Mouse (Mus musculus): ENCODE data around the gene Btbd9. TPM values are rescaled to one million over a fixed set of nuclear protein-coding genes. Genes with fewer than 3 reads are reported as not detected.
"Not testable (repeated sequence)": the region's sequence is repeated elsewhere in the genome, so short reads cannot be mapped to it uniquely, and the experiment has no call there.

The Btbd9 gene
- polyA plus RNA-seq, 1 experiment from 2014 or later = 79.2 TPM

- Histone ChIP-seq H3K9me3 (no peaks in the 10 kb centered on the region), H3K4me3 (no peak overlapping the region), H3K27ac (no peak overlapping the region), H3K9ac (no peak overlapping the region), H3K36me3 (peaks cover 4% of the 10 kb centered on the region; the same call in 1 of the 2 replicates), H3K27me3 (no peaks in the 10 kb centered on the region), H3K4me1 (peaks cover 11% of the 10 kb centered on the region), H3K4me2 (no peak overlapping the region)
- no peak for ATAC-seq (ENCODE audit: insufficient number of reproducible peaks, insufficient read depth, low FRiP score, low TSS enrichment, low read depth)
- 90% methylated on average over 6 of the region's 6 CpGs for WGBS
These were observed 66.6 kb downstream of the Btbd9 start for GRCm38 (mm10) chr17:30509646-30510045.

- Histone ChIP-seq H3K4me1 (peaks cover 9% of the 10 kb centered on the region), H3K4me2 (no peak overlapping the region), H3K36me3 (peaks cover 6% of the 10 kb centered on the region; the same call in 1 of the 2 replicates), H3K9me3 (no peaks in the 10 kb centered on the region), H3K4me3 (no peak overlapping the region), H3K9ac (no peak overlapping the region), H3K27ac (no peak overlapping the region), H3K27me3 (no peaks in the 10 kb centered on the region)
- 74% methylated on average over 9 of the region's 9 CpGs for WGBS
- no peak for ATAC-seq (ENCODE audit: insufficient number of reproducible peaks, insufficient read depth, low FRiP score, low TSS enrichment, low read depth)
These were observed 68.4 kb downstream of the Btbd9 start for GRCm38 (mm10) chr17:30507636-30508576.

GRCm38 (mm10) chr17:30506916-30507315 is 69.4 kb downstream of the Btbd9 start:
- no peaks in the 10 kb centered on the region for H3K27me3 ChIP-seq
- H3K27ac ChIP-seq = no peak overlapping the region
- 51% methylated on average over 5 of the region's 5 CpGs for WGBS
- H3K4me3 ChIP-seq = no peak overlapping the region
- no peak overlapping the region for H3K4me2 ChIP-seq
- H3K9ac ChIP-seq = peak overlapping the region; percentile 36; the same call in 1 of the 2 replicates
- peaks cover 9% of the 10 kb centered on the region for H3K4me1 ChIP-seq
- H3K36me3 ChIP-seq = peaks cover 6% of the 10 kb centered on the region; the same call in 1 of the 2 replicates
- no peak for ATAC-seq (ENCODE audit: insufficient number of reproducible peaks, insufficient read depth, low FRiP score, low TSS enrichment, low read depth)
- no peaks in the 10 kb centered on the region for H3K9me3 ChIP-seq

- 95% methylated on average over 11 of the region's 11 CpGs for WGBS
- not testable (repeated sequence) for H3K9me3 ChIP-seq; H3K27ac ChIP-seq; ATAC-seq (ENCODE audit: insufficient number of reproducible peaks, insufficient read depth, low FRiP score, low TSS enrichment, low read depth); H3K27me3 ChIP-seq; H3K36me3 ChIP-seq; H3K4me3 ChIP-seq; H3K4me2 ChIP-seq; H3K4me1 ChIP-seq; H3K9ac ChIP-seq
These were observed 76.7 kb downstream of the Btbd9 start for GRCm38 (mm10) chr17:30499541-30499940.

- H3K9ac ChIP-seq = no peak overlapping the region
- no peaks in the 10 kb centered on the region for H3K36me3 ChIP-seq
- H3K27me3 ChIP-seq = no peaks in the 10 kb centered on the region
- no peak overlapping the region for H3K27ac ChIP-seq
- no peak overlapping the region for H3K4me3 ChIP-seq
- H3K4me1 ChIP-seq = peaks cover 10% of the 10 kb centered on the region
- H3K4me2 ChIP-seq = no peak overlapping the region
- WGBS = 86% methylated on average over 5 of the region's 5 CpGs
- no peaks in the 10 kb centered on the region for H3K9me3 ChIP-seq
- ATAC-seq (ENCODE audit: insufficient number of reproducible peaks, insufficient read depth, low FRiP score, low TSS enrichment, low read depth) = no peak
These were observed 77.5 kb downstream of the Btbd9 start for GRCm38 (mm10) chr17:30498779-30499178.

GRCm38 (mm10) chr17:30498376-30498719 is 77.9 kb downstream of the Btbd9 start:
- Histone ChIP-seq H3K27me3 (no peaks in the 10 kb centered on the region), H3K27ac (no peak overlapping the region), H3K4me1 (peaks cover 10% of the 10 kb centered on the region), H3K4me3 (no peak overlapping the region), H3K4me2 (no peak overlapping the region), H3K36me3 (no peaks in the 10 kb centered on the region), H3K9ac (no peak overlapping the region), H3K9me3 (no peaks in the 10 kb centered on the region)
- no peak for ATAC-seq (ENCODE audit: insufficient number of reproducible peaks, insufficient read depth, low FRiP score, low TSS enrichment, low read depth)
- 54% methylated on average over 6 of the region's 6 CpGs for WGBS

GRCm38 (mm10) chr17:30497525-30498375 is 78.5 kb downstream of the Btbd9 start:
- Histone ChIP-seq H3K9me3 (no peaks in the 10 kb centered on the region), H3K36me3 (no peaks in the 10 kb centered on the region)
- WGBS = 64% methylated on average over 11 of the region's 11 CpGs

GRCm38 (mm10) chr17:30495567-30495966 is 80.7 kb downstream of the Btbd9 start:
- no peak for ATAC-seq (ENCODE audit: insufficient number of reproducible peaks, insufficient read depth, low FRiP score, low TSS enrichment, low read depth)
- Histone ChIP-seq H3K4me3 (no peak overlapping the region), H3K27me3 (no peaks in the 10 kb centered on the region), H3K36me3 (peaks cover 9% of the 10 kb centered on the region), H3K27ac (no peak overlapping the region), H3K4me2 (no peak overlapping the region), H3K9me3 (no peaks in the 10 kb centered on the region), H3K9ac (no peak overlapping the region), H3K4me1 (peaks cover 10% of the 10 kb centered on the region)
- 89% methylated on average over 2 of the region's 2 CpGs for WGBS

More at GRCm38 (mm10) chr17:30497525-30498375, 78.5 kb downstream of the Btbd9 start:
- H3K4me3 ChIP-seq = no peak overlapping the region
- no peaks in the 10 kb centered on the region for H3K27me3 ChIP-seq
- no peak overlapping the region for H3K9ac ChIP-seq
- no peak overlapping the region for H3K27ac ChIP-seq
- H3K4me2 ChIP-seq = no peak overlapping the region
- H3K4me1 ChIP-seq = peaks cover 10% of the 10 kb centered on the region
- ATAC-seq (ENCODE audit: insufficient number of reproducible peaks, insufficient read depth, low FRiP score, low TSS enrichment, low read depth) = no peak

- H3K4me3 ChIP-seq = no peak overlapping the region
- no peak overlapping the region for H3K27ac ChIP-seq
- 84% methylated on average over 2 of the region's 2 CpGs for WGBS
- peaks cover 10% of the 10 kb centered on the region for H3K4me1 ChIP-seq
- peaks cover 9% of the 10 kb centered on the region for H3K36me3 ChIP-seq
- no peak overlapping the region for H3K4me2 ChIP-seq
- no peaks in the 10 kb centered on the region for H3K9me3 ChIP-seq
- H3K9ac ChIP-seq = no peak overlapping the region
- H3K27me3 ChIP-seq = no peaks in the 10 kb centered on the region
- no peak for ATAC-seq (ENCODE audit: insufficient number of reproducible peaks, insufficient read depth, low FRiP score, low TSS enrichment, low read depth)
These were observed 81.1 kb downstream of the Btbd9 start for GRCm38 (mm10) chr17:30495154-30495553.

- Histone ChIP-seq H3K27ac (no peak overlapping the region), H3K4me2 (no peak overlapping the region), H3K4me3 (no peak overlapping the region), H3K4me1 (peaks cover 9% of the 10 kb centered on the region), H3K9me3 (no peaks in the 10 kb centered on the region), H3K9ac (no peak overlapping the region), H3K36me3 (peaks cover 9% of the 10 kb centered on the region), H3K27me3 (no peaks in the 10 kb centered on the region)
- ATAC-seq (ENCODE audit: insufficient number of reproducible peaks, insufficient read depth, low FRiP score, low TSS enrichment, low read depth) = no peak
- WGBS = 91% methylated on average over 6 of the region's 6 CpGs
These were observed 82.8 kb downstream of the Btbd9 start for GRCm38 (mm10) chr17:30493481-30493880.

- Histone ChIP-seq H3K4me1 (no peaks in the 10 kb centered on the region), H3K9ac (no peak overlapping the region), H3K36me3 (peaks cover 9% of the 10 kb centered on the region), H3K4me3 (no peak overlapping the region), H3K4me2 (no peak overlapping the region), H3K27ac (no peak overlapping the region), H3K9me3 (no peaks in the 10 kb centered on the region), H3K27me3 (no peaks in the 10 kb centered on the region)
- no peak for ATAC-seq (ENCODE audit: insufficient number of reproducible peaks, insufficient read depth, low FRiP score, low TSS enrichment, low read depth)
- WGBS = 97% methylated on average over 5 of the region's 5 CpGs
These were observed 84.1 kb downstream of the Btbd9 start for GRCm38 (mm10) chr17:30492191-30492590.

Data from embryonic facial prominence, embryonic 13.5 days (tissue).